Mouse (Mus musculus) lung, adult 2 months (tissue): ENCODE results near the gene Nagk.

Experiments
- CTCF ChIP-seq: fragments of 200-500 bp; IDR thresholded peaks from 2 replicates; pipeline ENCODE4 v1.5.1; 2011; ENCODE audit warnings: mild to moderate bottlenecking, low read length, control low read depth; ENCODE audit not compliant: insufficient read depth
- POLR2A ChIP-seq: fragments of 200-500 bp; IDR thresholded peaks from 2 replicates; pipeline ENCODE4 v1.6.1; 2011; ENCODE audit warnings: low read depth, mild to moderate bottlenecking, control low read depth, low read length, borderline replicate concordance; ENCODE audit errors: extremely low read depth

DNA sequence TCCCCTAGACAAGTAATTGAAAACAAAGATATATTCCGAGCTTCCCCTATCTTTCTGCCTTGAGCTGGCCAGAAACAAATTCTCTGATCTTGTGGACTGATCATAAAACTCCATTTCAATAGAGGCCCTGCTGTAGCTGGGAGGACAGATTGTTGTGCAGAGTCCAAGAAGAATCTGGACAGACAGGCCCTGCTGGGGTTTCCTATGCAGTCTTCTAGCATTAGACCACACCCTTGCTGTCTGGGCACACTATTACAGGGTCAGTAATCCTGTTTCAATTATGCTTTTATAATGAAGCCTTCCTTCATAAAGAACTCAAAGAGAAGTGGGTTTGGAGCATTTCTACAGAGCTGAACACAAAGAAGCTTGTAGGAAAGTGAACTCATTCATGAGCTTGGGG, 24.2 kb downstream of the Nagk start:
- TF ChIP-seq POLR2A: no peak
- TF ChIP-seq CTCF: no peak
